Mouse (Mus musculus): ENCODE data around the gene Htr5b. TPM values are rescaled to one million over a fixed set of nuclear protein-coding genes. Genes with fewer than 3 reads are reported as not detected.

Gene Htr5b
- polyA plus RNA-seq, 1 experiment from 2014 or later = 0.87 TPM

DNA sequence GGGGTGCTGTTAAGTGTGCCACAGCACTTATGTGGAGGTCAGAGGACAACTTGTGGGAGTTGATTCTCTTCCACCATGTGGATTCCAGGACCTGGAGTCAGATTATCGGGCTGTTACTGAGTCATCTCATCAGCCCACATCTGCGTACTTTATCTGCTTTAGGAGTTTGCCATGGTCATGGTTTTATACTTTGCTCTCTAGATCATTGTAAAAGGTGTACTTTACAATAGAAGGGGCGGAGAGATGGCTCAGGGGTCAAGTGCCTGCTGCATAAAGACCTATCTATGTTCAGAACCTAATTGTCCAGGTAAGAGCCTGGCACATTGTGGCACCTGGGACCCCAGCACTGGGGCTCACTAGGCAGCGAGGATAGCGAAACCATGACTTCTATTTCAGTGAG lies 48.9 kb downstream of the Htr5b start:
- no peak overlapping the region for H3K4me2 ChIP-seq
- no peaks in the 10 kb centered on the region for H3K9me3 ChIP-seq (replicated peaks)
- H3K36me3 ChIP-seq = peaks cover 66% of the 10 kb centered on the region
- no peaks in the 10 kb centered on the region for H3K4me1 ChIP-seq
- H3K9ac ChIP-seq = no peak overlapping the region
- no peak overlapping the region for H3K27ac ChIP-seq
- H3K4me3 ChIP-seq (replicated peaks) = no peak overlapping the region
- WGBS = 88% methylated on average over 5 of the region's 5 CpGs
- no peaks in the 10 kb centered on the region for H3K27me3 ChIP-seq
- ATAC-seq (replicated peaks; ENCODE audit: low FRiP score) = no peak

GRCm38 (mm10) chr1:121478284-121478980 lies 49.8 kb downstream of the Htr5b start:
- H3K9me3 ChIP-seq (replicated peaks) = no peaks in the 10 kb centered on the region
- H3K36me3 ChIP-seq = peaks cover 66% of the 10 kb centered on the region
- H3K27ac ChIP-seq = no peak overlapping the region
- no peak overlapping the region for H3K4me2 ChIP-seq
- H3K4me3 ChIP-seq (replicated peaks) = no peak overlapping the region
- ATAC-seq (replicated peaks; ENCODE audit: low FRiP score) = no peak
- 78% methylated on average over 12 of the region's 12 CpGs for WGBS
- H3K27me3 ChIP-seq = no peaks in the 10 kb centered on the region
- no peaks in the 10 kb centered on the region for H3K4me1 ChIP-seq
- no peak overlapping the region for H3K9ac ChIP-seq

DNA sequence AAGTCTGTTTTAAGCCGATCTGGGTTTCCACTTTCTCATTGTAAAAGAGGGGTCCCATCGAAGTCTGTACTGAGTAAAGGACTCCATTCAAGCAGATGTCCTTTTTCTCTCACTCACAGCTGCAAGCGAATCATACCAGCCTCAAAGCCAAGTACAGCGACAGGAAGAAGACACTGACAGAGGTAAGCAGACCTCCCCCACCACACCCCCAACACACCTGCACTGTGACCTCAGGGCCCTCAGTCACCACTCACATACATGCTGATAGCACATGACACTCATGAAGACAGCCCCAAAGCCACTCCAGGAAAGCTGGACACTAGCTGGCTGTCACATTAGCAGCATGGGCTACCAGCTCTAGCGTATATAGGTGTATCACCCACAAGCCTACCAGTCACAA lies 50.5 kb downstream of the Htr5b start:
- peaks cover 60% of the 10 kb centered on the region for H3K36me3 ChIP-seq
- H3K27me3 ChIP-seq = no peaks in the 10 kb centered on the region
- no peak overlapping the region for H3K9ac ChIP-seq
- H3K4me2 ChIP-seq = no peak overlapping the region
- ATAC-seq (replicated peaks; ENCODE audit: low FRiP score) = no peak
- no peak overlapping the region for H3K27ac ChIP-seq
- no peaks in the 10 kb centered on the region for H3K4me1 ChIP-seq
- H3K9me3 ChIP-seq (replicated peaks) = no peaks in the 10 kb centered on the region
- H3K4me3 ChIP-seq (replicated peaks) = no peak overlapping the region
- 96% methylated on average over 5 of the region's 5 CpGs for WGBS

DNA sequence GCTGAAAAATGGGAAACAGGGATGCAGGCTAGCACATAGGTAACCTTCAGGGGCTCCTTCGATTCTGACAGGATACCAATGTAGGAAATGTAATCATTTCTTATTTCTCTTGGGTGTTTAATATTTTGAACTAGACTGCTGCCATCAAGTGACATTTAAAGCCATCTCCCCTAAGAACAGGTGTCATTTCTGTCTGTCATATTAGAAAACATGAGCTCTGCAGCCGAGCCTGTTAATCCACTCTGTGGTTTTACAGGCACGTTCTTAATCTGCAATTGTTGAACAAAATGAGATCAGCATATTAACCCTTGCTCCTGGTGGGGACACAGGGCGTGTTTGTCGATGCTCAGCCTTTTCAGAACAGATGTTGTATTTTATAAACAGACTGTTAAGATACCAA lies 56.8 kb downstream of the Htr5b start:
- Histone ChIP-seq H3K36me3 (peaks cover 17% of the 10 kb centered on the region), H3K27ac (no peak overlapping the region), H3K4me2 (no peak overlapping the region), H3K9me3 (replicated peaks) (no peaks in the 10 kb centered on the region), H3K4me1 (no peaks in the 10 kb centered on the region), H3K27me3 (no peaks in the 10 kb centered on the region), H3K4me3 (replicated peaks) (no peak overlapping the region), H3K9ac (no peak overlapping the region)
- ATAC-seq (replicated peaks; ENCODE audit: low FRiP score) = no peak
- WGBS = 85% methylated on average over 5 of the region's 5 CpGs

DNA sequence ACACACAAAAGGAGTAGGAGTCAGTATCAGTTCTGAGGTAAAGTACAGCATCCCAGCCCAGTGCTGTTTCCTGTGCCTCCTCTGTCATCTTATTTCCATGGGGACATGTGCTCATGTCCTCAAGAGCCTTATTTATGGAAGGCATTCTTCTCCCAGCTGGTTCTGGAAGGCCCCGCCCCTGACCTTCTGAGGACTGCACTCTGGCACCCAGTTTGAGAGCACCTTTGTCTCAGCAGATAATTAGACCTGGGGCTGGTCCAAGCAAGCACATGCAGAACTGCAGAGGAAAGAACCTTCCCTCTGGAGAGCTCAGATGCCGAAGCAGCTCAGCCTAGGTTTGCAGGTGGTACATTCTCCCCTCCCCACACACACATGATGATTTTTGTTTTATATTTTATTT lies 60.0 kb downstream of the Htr5b start:
- Histone ChIP-seq H3K9ac (no peak overlapping the region), H3K36me3 (peaks cover 16% of the 10 kb centered on the region; the same call in 1 of the 2 replicates), H3K27ac (no peak overlapping the region), H3K27me3 (no peaks in the 10 kb centered on the region), H3K4me3 (replicated peaks) (no peak overlapping the region), H3K4me1 (peaks cover 7% of the 10 kb centered on the region; the same call in 1 of the 2 replicates), H3K9me3 (replicated peaks) (no peaks in the 10 kb centered on the region), H3K4me2 (no peak overlapping the region)
- ATAC-seq (replicated peaks; ENCODE audit: low FRiP score) = no peak
- WGBS = 83% methylated on average over 2 of the region's 2 CpGs

- no peak overlapping the region for H3K4me3 ChIP-seq (replicated peaks)
- H3K27me3 ChIP-seq = no peaks in the 10 kb centered on the region
- H3K36me3 ChIP-seq = peaks cover 24% of the 10 kb centered on the region; the same call in 1 of the 2 replicates
- 89% methylated on average over 3 of the region's 3 CpGs for WGBS
- no peak overlapping the region for H3K27ac ChIP-seq
- no peaks in the 10 kb centered on the region for H3K9me3 ChIP-seq (replicated peaks)
- ATAC-seq (replicated peaks; ENCODE audit: low FRiP score) = no peak
- H3K9ac ChIP-seq = no peak overlapping the region
- H3K4me2 ChIP-seq = no peak overlapping the region
- peaks cover 7% of the 10 kb centered on the region; the same call in 1 of the 2 replicates for H3K4me1 ChIP-seq
Observed at GRCm38 (mm10) chr1:121466276-121466675, 62.0 kb downstream of the Htr5b start.

DNA sequence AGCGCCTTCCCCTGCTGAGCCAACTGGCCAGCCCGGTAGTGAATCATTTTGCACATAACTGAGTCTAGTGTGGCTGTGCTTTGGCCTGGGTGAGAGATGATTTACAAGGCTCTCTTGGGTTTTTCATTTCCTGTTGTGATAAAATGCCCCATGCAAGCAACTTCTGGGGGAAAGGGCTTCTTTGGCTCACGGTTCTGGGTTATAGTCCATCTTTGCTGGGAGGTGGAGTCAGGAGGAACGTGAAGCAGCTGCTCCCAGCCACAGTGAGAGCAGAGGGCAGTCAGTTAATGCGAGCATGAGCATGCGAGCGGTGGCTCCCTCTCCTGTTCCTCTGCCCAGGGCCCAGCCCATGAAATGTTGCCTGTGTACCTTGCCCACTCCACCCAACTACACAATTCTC lies 64.5 kb downstream of the Htr5b start:
- Histone ChIP-seq H3K4me2 (no peak overlapping the region), H3K4me1 (peaks cover 7% of the 10 kb centered on the region; the same call in 1 of the 2 replicates), H3K9ac (no peak overlapping the region), H3K9me3 (replicated peaks) (no peaks in the 10 kb centered on the region), H3K36me3 (peaks cover 17% of the 10 kb centered on the region; the same call in 1 of the 2 replicates), H3K4me3 (replicated peaks) (no peak overlapping the region), H3K27ac (0 out of 2 replicates have a peak overlapping the region, but pooled peaks have one; percentile 1), H3K27me3 (no peaks in the 10 kb centered on the region)
- WGBS = 40% methylated on average over 7 of the region's 7 CpGs
- peak; percentile 78 for ATAC-seq (replicated peaks; ENCODE audit: low FRiP score)

GRCm38 (mm10) chr1:121462643-121463042 lies 65.6 kb downstream of the Htr5b start:
- Histone ChIP-seq H3K4me2 (no peak overlapping the region), H3K27me3 (no peaks in the 10 kb centered on the region), H3K4me1 (peaks cover 7% of the 10 kb centered on the region; the same call in 1 of the 2 replicates), H3K4me3 (replicated peaks) (no peak overlapping the region), H3K36me3 (peaks cover 18% of the 10 kb centered on the region; the same call in 1 of the 2 replicates), H3K27ac (no peak overlapping the region), H3K9me3 (replicated peaks) (no peaks in the 10 kb centered on the region), H3K9ac (no peak overlapping the region)
- WGBS = 55% methylated on average over 1 of the region's 1 CpGs
- no peak for ATAC-seq (replicated peaks; ENCODE audit: low FRiP score)

GRCm38 (mm10) chr1:121461895-121462294 lies 66.4 kb downstream of the Htr5b start:
- Histone ChIP-seq H3K4me3 (replicated peaks) (no peak overlapping the region), H3K27ac (no peak overlapping the region), H3K9ac (no peak overlapping the region), H3K36me3 (peaks cover 18% of the 10 kb centered on the region; the same call in 1 of the 2 replicates), H3K9me3 (replicated peaks) (no peaks in the 10 kb centered on the region), H3K27me3 (no peaks in the 10 kb centered on the region), H3K4me1 (peaks cover 7% of the 10 kb centered on the region; the same call in 1 of the 2 replicates), H3K4me2 (no peak overlapping the region)
- WGBS = 64% methylated on average over 7 of the region's 7 CpGs
- ATAC-seq (replicated peaks; ENCODE audit: low FRiP score) = no peak

DNA sequence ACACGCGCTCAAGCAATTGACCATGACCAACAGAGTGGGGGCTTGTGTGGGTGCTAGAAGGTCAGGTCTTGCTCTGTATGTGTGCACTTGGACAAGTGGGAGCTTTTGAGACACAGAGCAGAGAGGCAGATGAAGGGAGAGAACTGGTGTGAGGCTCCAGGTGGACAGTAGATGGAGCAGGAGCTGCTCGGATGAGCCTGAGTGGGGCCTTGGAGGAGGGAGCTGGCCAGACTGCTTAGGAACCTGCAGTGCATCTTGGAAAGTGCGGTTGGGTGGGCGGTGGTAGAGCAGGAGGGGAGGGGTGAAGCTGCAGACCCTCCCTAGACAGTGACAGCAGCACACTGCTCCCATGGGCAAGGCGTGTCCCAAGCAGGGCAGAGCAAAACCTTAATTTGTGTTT lies 68.2 kb downstream of the Htr5b start:
- Histone ChIP-seq H3K4me3 (replicated peaks) (no peak overlapping the region), H3K4me2 (no peak overlapping the region), H3K9me3 (replicated peaks) (no peaks in the 10 kb centered on the region), H3K9ac (no peak overlapping the region), H3K36me3 (peaks cover 13% of the 10 kb centered on the region; the same call in 1 of the 2 replicates), H3K27ac (no peak overlapping the region), H3K27me3 (no peaks in the 10 kb centered on the region), H3K4me1 (peaks cover 7% of the 10 kb centered on the region; the same call in 1 of the 2 replicates)
- no peak for ATAC-seq (replicated peaks; ENCODE audit: low FRiP score)
- 66% methylated on average over 6 of the region's 6 CpGs for WGBS
